Mouse (Mus musculus): ENCODE measurements at regions not wholly inside any gene's neighbourhood (a gene's known extent, or its start where the extent isn't known, plus 50 kb on each side); places are given as distances from the start of the nearest gene placed in this dataset.

DNA sequence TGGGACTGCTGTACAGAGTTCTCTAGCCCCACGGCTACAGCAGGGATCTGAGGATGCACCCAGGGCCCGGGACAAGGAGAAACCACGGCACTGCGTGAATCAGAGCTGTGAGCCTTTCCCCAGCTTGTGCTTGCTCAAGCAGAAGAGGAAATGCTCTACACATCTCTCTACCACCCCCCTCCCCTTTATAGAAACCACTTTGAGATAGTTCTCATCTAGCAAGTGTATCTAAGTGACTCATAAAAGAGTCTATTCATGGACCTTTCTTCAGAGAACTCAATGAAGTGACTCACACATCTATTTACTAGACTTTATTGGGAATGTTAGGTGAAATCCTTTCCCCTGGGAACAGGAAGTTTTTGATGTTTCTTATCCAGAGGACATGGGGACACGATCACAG is 61.0 kb upstream of the Flt1 start:
- TF ChIP-seq MYOD1 (IDR thresholded peaks at IDR 0.05; ENCODE audit: control insufficient read depth in 1 of 3, insufficient read length in 2 of 3, low read depth in 2 of 3): no peak
- no peak for TF ChIP-seq CEBPB (IDR thresholded peaks at IDR 0.05; ENCODE audit: insufficient read depth, poor library complexity, severe bottlenecking)
- TF ChIP-seq TCF12 (IDR thresholded peaks at IDR 0.05; ENCODE audit: insufficient read depth, poor library complexity, severe bottlenecking): no peak
- TF ChIP-seq USF1 (IDR thresholded peaks at IDR 0.05; ENCODE audit: low read depth): no peak
- TF ChIP-seq MAX (IDR thresholded peaks at IDR 0.05; ENCODE audit: low read depth): no peak
- no peak for TF ChIP-seq SRF (IDR thresholded peaks at IDR 0.05; ENCODE audit: control insufficient read depth, insufficient read length, low read depth)
- no peak for TF ChIP-seq POLR2A (IDR thresholded peaks at IDR 0.05; ENCODE audit: insufficient read length, low read depth)
- TF ChIP-seq E2F4 (IDR thresholded peaks at IDR 0.05; ENCODE audit: insufficient read depth): no peak
- TF ChIP-seq TCF3 (IDR thresholded peaks at IDR 0.05; ENCODE audit: insufficient read length, low read depth): no peak
- no peak for TF ChIP-seq MYOG (IDR thresholded peaks at IDR 0.05; ENCODE audit: control insufficient read depth in 1 of 3, insufficient read depth in 1 of 3, insufficient read length in 2 of 3, low read depth in 2 of 3)
- no peak for TF ChIP-seq POLR2AphosphoS2 (IDR thresholded peaks at IDR 0.05; ENCODE audit: insufficient read length, low read depth)
- TF ChIP-seq REST (IDR thresholded peaks at IDR 0.05; ENCODE audit: insufficient read depth, insufficient read length): no peak
- no peak overlapping the region for H3ac ChIP-seq (ENCODE audit: control insufficient read depth, insufficient read length)
- no peaks in the 10 kb centered on the region for H3K27me3 ChIP-seq (ENCODE audit: control insufficient read depth, insufficient read depth, insufficient read length)
- H3K79me2 ChIP-seq (ENCODE audit: control insufficient read depth, insufficient read depth): no peaks in the 10 kb centered on the region
- no peak overlapping the region for H3K4me3 ChIP-seq
- H3K36me3 ChIP-seq (ENCODE audit: control insufficient read depth, insufficient read depth): no peaks in the 10 kb centered on the region
- peak overlapping the region; percentile 55 for H3K4me2 ChIP-seq (ENCODE audit: low read depth)

GRCm38 (mm10) chr5:147784159-147784558 is 58.3 kb upstream of the Flt1 start:
- no peak overlapping the region for H3K4me2 ChIP-seq (ENCODE audit: low read depth)
- no peaks in the 10 kb centered on the region for H3K27me3 ChIP-seq (ENCODE audit: control insufficient read depth, insufficient read depth, insufficient read length)
- H3K4me3 ChIP-seq: no peak overlapping the region
- H3ac ChIP-seq (ENCODE audit: control insufficient read depth, insufficient read length): no peak overlapping the region
- H3K79me2 ChIP-seq (ENCODE audit: control insufficient read depth, insufficient read depth): no peaks in the 10 kb centered on the region
- H3K36me3 ChIP-seq (ENCODE audit: control insufficient read depth, insufficient read depth): no peaks in the 10 kb centered on the region
- TF ChIP-seq TCF3 (IDR thresholded peaks at IDR 0.05; ENCODE audit: insufficient read length, low read depth) (no peak), MAX (IDR thresholded peaks at IDR 0.05; ENCODE audit: low read depth) (no peak), USF1 (IDR thresholded peaks at IDR 0.05; ENCODE audit: low read depth) (no peak), POLR2AphosphoS2 (IDR thresholded peaks at IDR 0.05; ENCODE audit: insufficient read length, low read depth) (no peak), TCF12 (IDR thresholded peaks at IDR 0.05; ENCODE audit: insufficient read depth, poor library complexity, severe bottlenecking) (no peak), SRF (IDR thresholded peaks at IDR 0.05; ENCODE audit: control insufficient read depth, insufficient read length, low read depth) (no peak), E2F4 (IDR thresholded peaks at IDR 0.05; ENCODE audit: insufficient read depth) (no peak), CEBPB (IDR thresholded peaks at IDR 0.05; ENCODE audit: insufficient read depth, poor library complexity, severe bottlenecking) (no peak), MYOD1 (IDR thresholded peaks at IDR 0.05; ENCODE audit: control insufficient read depth in 1 of 3, insufficient read length in 2 of 3, low read depth in 2 of 3) (no peak), REST (IDR thresholded peaks at IDR 0.05; ENCODE audit: insufficient read depth, insufficient read length) (no peak), POLR2A (IDR thresholded peaks at IDR 0.05; ENCODE audit: insufficient read length, low read depth) (no peak), MYOG (IDR thresholded peaks at IDR 0.05; ENCODE audit: control insufficient read depth in 1 of 3, insufficient read depth in 1 of 3, insufficient read length in 2 of 3, low read depth in 2 of 3) (no peak)

GRCm38 (mm10) chr5:147783476-147783875 is 57.7 kb upstream of the Flt1 start:
- Histone ChIP-seq H3K79me2 (ENCODE audit: control insufficient read depth, insufficient read depth) (no peaks in the 10 kb centered on the region), H3K27me3 (ENCODE audit: control insufficient read depth, insufficient read depth, insufficient read length) (no peaks in the 10 kb centered on the region), H3ac (ENCODE audit: control insufficient read depth, insufficient read length) (no peak overlapping the region), H3K36me3 (ENCODE audit: control insufficient read depth, insufficient read depth) (no peaks in the 10 kb centered on the region), H3K4me3 (no peak overlapping the region), H3K4me2 (ENCODE audit: low read depth) (no peak overlapping the region)
- TF ChIP-seq CEBPB (IDR thresholded peaks at IDR 0.05; ENCODE audit: insufficient read depth, poor library complexity, severe bottlenecking) (no peak), MYOG (IDR thresholded peaks at IDR 0.05; ENCODE audit: control insufficient read depth in 1 of 3, insufficient read depth in 1 of 3, insufficient read length in 2 of 3, low read depth in 2 of 3) (no peak), REST (IDR thresholded peaks at IDR 0.05; ENCODE audit: insufficient read depth, insufficient read length) (no peak), MAX (IDR thresholded peaks at IDR 0.05; ENCODE audit: low read depth) (no peak)

- Histone ChIP-seq H3ac (ENCODE audit: control insufficient read depth, insufficient read length) (no peak overlapping the region), H3K4me3 (no peak overlapping the region), H3K4me2 (ENCODE audit: low read depth) (no peak overlapping the region), H3K79me2 (ENCODE audit: control insufficient read depth, insufficient read depth) (no peaks in the 10 kb centered on the region), H3K27me3 (ENCODE audit: control insufficient read depth, insufficient read depth, insufficient read length) (no peaks in the 10 kb centered on the region), H3K36me3 (ENCODE audit: control insufficient read depth, insufficient read depth) (no peaks in the 10 kb centered on the region)
- no peak for TF ChIP-seq POLR2AphosphoS2 (IDR thresholded peaks at IDR 0.05; ENCODE audit: insufficient read length, low read depth)
- TF ChIP-seq TCF3 (IDR thresholded peaks at IDR 0.05; ENCODE audit: insufficient read length, low read depth): no peak
- no peak for TF ChIP-seq MYOG (IDR thresholded peaks at IDR 0.05; ENCODE audit: control insufficient read depth in 1 of 3, insufficient read depth in 1 of 3, insufficient read length in 2 of 3, low read depth in 2 of 3)
- TF ChIP-seq MYOD1 (IDR thresholded peaks at IDR 0.05; ENCODE audit: control insufficient read depth in 1 of 3, insufficient read length in 2 of 3, low read depth in 2 of 3): no peak
- TF ChIP-seq POLR2A (IDR thresholded peaks at IDR 0.05; ENCODE audit: insufficient read length, low read depth): no peak
- TF ChIP-seq CEBPB (IDR thresholded peaks at IDR 0.05; ENCODE audit: insufficient read depth, poor library complexity, severe bottlenecking): no peak
- no peak for TF ChIP-seq SRF (IDR thresholded peaks at IDR 0.05; ENCODE audit: control insufficient read depth, insufficient read length, low read depth)
- TF ChIP-seq TCF12 (IDR thresholded peaks at IDR 0.05; ENCODE audit: insufficient read depth, poor library complexity, severe bottlenecking): no peak
- no peak for TF ChIP-seq USF1 (IDR thresholded peaks at IDR 0.05; ENCODE audit: low read depth)
- no peak for TF ChIP-seq REST (IDR thresholded peaks at IDR 0.05; ENCODE audit: insufficient read depth, insufficient read length)
- no peak for TF ChIP-seq E2F4 (IDR thresholded peaks at IDR 0.05; ENCODE audit: insufficient read depth)
- TF ChIP-seq MAX (IDR thresholded peaks at IDR 0.05; ENCODE audit: low read depth): no peak
Measured at GRCm38 (mm10) chr5:147782761-147783160, 57.0 kb upstream of the Flt1 start.

GRCm38 (mm10) chr5:147782241-147782681 is 56.5 kb upstream of the Flt1 start:
- TF ChIP-seq E2F4 (IDR thresholded peaks at IDR 0.05; ENCODE audit: insufficient read depth): no peak
- no peak for TF ChIP-seq POLR2AphosphoS2 (IDR thresholded peaks at IDR 0.05; ENCODE audit: insufficient read length, low read depth)
- no peak for TF ChIP-seq MYOD1 (IDR thresholded peaks at IDR 0.05; ENCODE audit: control insufficient read depth in 1 of 3, insufficient read length in 2 of 3, low read depth in 2 of 3)
- TF ChIP-seq CEBPB (IDR thresholded peaks at IDR 0.05; ENCODE audit: insufficient read depth, poor library complexity, severe bottlenecking): no peak
- TF ChIP-seq MYOG (IDR thresholded peaks at IDR 0.05; ENCODE audit: control insufficient read depth in 1 of 3, insufficient read depth in 1 of 3, insufficient read length in 2 of 3, low read depth in 2 of 3): no peak
- TF ChIP-seq TCF12 (IDR thresholded peaks at IDR 0.05; ENCODE audit: insufficient read depth, poor library complexity, severe bottlenecking): no peak
- no peak for TF ChIP-seq SRF (IDR thresholded peaks at IDR 0.05; ENCODE audit: control insufficient read depth, insufficient read length, low read depth)
- TF ChIP-seq MAX (IDR thresholded peaks at IDR 0.05; ENCODE audit: low read depth): no peak
- TF ChIP-seq POLR2A (IDR thresholded peaks at IDR 0.05; ENCODE audit: insufficient read length, low read depth): no peak
- no peak for TF ChIP-seq USF1 (IDR thresholded peaks at IDR 0.05; ENCODE audit: low read depth)
- TF ChIP-seq REST (IDR thresholded peaks at IDR 0.05; ENCODE audit: insufficient read depth, insufficient read length): no peak
- TF ChIP-seq TCF3 (IDR thresholded peaks at IDR 0.05; ENCODE audit: insufficient read length, low read depth): no peak
- Histone ChIP-seq H3K4me3 (no peak overlapping the region), H3K79me2 (ENCODE audit: control insufficient read depth, insufficient read depth) (no peaks in the 10 kb centered on the region), H3ac (ENCODE audit: control insufficient read depth, insufficient read length) (no peak overlapping the region), H3K27me3 (ENCODE audit: control insufficient read depth, insufficient read depth, insufficient read length) (no peaks in the 10 kb centered on the region), H3K4me2 (ENCODE audit: low read depth) (no peak overlapping the region), H3K36me3 (ENCODE audit: control insufficient read depth, insufficient read depth) (no peaks in the 10 kb centered on the region)

All from myocyte (in vitro differentiated cells).